Mouse (Mus musculus) CH12.LX (cell line): ENCODE results near the gene Slc4a1.

Experiments
- CHD1 ChIP-seq: IDR thresholded peaks from 2 replicates; pipeline ENCODE4 v1.6.1; 2012; ENCODE audit warnings: low read depth, low read length, improper control_type of control experiment, inconsistent platforms
- CHD2 ChIP-seq: IDR thresholded peaks from 2 replicates; pipeline ENCODE4 v1.6.1; 2011; ENCODE audit warnings: low read length, improper control_type of control experiment
- CTCF ChIP-seq, 2 experiments: IDR thresholded peaks in 1 of 2; conservative IDR thresholded peaks in 1 of 2; 2 replicates each; pipeline ENCODE4 v1.5.1; 2011 to 2012; ENCODE audit warnings: low read depth in 2 of 2, low read length in 2 of 2, improper control_type of control experiment in 1 of 2, inconsistent platforms in 1 of 2, mild to moderate bottlenecking in 1 of 2, moderate library complexity in 1 of 2
- EP300 ChIP-seq: IDR thresholded peaks from 2 replicates; pipeline ENCODE4 v1.6.1; 2011; ENCODE audit warnings: low read length, improper control_type of control experiment
- HCFC1 ChIP-seq: IDR thresholded peaks from 2 replicates; pipeline ENCODE4 v1.6.1; 2012; ENCODE audit warnings: low read depth, mild to moderate bottlenecking, inconsistent platforms, low read length, improper control_type of control experiment
- NELFE ChIP-seq: IDR thresholded peaks from 2 replicates; pipeline ENCODE4 v1.6.1; 2011; ENCODE audit warnings: low read depth, low read length, improper control_type of control experiment
- POLR2A ChIP-seq: IDR thresholded peaks from 2 replicates; pipeline ENCODE4 v1.6.1; 2011; ENCODE audit warnings: low read depth, mild to moderate bottlenecking, improper control_type of control experiment, low read length
- POLR2AphosphoS2 ChIP-seq: IDR thresholded peaks from 2 replicates; pipeline ENCODE4 v1.6.1; 2011; ENCODE audit warnings: low read depth, low read length, improper control_type of control experiment
- USF1 ChIP-seq: IDR thresholded peaks from 2 replicates; pipeline ENCODE4 v1.6.1; 2014; ENCODE audit warnings: low read depth, mild to moderate bottlenecking, inconsistent platforms, low read length, improper control_type of control experiment
- ZC3H11A ChIP-seq: IDR thresholded peaks from 2 replicates; pipeline ENCODE4 v1.6.1; 2012; ENCODE audit warnings: low read depth, mild to moderate bottlenecking, inconsistent platforms, low read length, improper control_type of control experiment
- ZNF384 ChIP-seq: IDR thresholded peaks from 2 replicates; pipeline ENCODE4 v1.6.1; 2012; ENCODE audit warnings: low read depth, low read length, improper control_type of control experiment, inconsistent platforms

DNA sequence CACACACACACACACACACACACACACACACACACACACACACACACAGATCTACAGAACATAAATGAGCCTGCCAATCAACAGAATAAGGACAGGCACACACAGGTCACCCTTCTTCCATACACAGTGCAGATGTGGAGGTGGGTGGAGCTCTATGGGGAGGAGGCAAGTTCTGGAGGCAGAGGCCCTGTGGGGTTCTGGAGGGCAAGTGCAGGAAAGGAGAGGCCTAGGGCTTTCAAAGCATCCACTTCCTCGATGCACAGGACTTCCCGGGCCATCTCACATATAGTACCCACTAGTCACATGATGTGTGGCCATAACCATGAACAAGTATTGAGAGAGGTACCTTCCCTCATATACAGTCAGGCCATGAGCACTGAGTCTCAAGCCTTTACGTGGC lies 10.5 kb downstream of the Slc4a1 start:
- no peak for TF ChIP-seq USF1
- TF ChIP-seq CHD1, result no peak
- no peak for TF ChIP-seq ZNF384
- TF ChIP-seq CTCF (conservative IDR thresholded peaks at IDR 0.05 in 1 of 2, IDR thresholded peaks at IDR 0.05 in 1 of 2; ENCODE audit: low read depth in 2 of 2, low read length in 2 of 2), result no peak
- no peak for TF ChIP-seq POLR2A
- no peak for TF ChIP-seq HCFC1
- no peak for TF ChIP-seq EP300
- TF ChIP-seq CHD2, result no peak
- TF ChIP-seq POLR2AphosphoS2, result no peak
- TF ChIP-seq NELFE, result no peak
- TF ChIP-seq ZC3H11A, result no peak
